Mouse (Mus musculus): Measurements from ENCODE around the gene Suz12.
"Not testable (repeated sequence)": the region's sequence is repeated elsewhere in the genome, so short reads cannot be mapped to it uniquely, and the experiment has no call there.

Gene Suz12

DNA sequence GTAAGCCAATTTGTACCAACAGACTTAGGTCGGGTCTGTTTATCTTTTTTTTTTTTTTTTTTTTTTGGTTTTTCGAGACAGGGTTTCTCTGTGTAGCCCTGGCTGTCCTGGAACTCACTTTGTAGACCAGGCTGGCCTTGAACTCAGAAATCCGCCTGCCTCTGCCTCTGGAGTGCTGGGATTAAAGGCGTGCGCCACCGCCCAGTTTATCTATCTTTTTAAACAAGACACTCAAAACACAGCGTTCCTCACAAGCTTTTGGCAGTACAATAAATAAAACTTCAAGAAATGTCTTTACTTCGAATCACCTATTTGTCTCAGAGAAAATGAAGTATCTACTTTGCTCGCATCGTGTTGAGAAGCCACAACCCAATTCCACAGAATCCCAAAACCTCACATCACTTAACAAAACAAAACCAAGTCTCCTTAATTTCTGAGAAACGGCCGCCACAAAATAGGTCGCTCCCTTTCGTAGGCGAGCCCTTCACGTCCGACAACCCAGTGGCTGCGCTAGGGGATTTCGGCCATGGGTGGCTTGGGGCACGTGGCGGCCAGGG lies 793 bp upstream of the Suz12 start:
- no peak for DNase-seq (ENCODE audit: low read depth)

- DNase-seq (ENCODE audit: low read depth), result peak; percentile 48
These were observed 707 bp downstream of the Suz12 start for GRCm38 (mm10) chr11:79993356-79994270.

- DNase-seq (ENCODE audit: low read depth), result no peak
These were observed 1.5 kb downstream of the Suz12 start for GRCm38 (mm10) chr11:79994271-79994988.

DNA sequence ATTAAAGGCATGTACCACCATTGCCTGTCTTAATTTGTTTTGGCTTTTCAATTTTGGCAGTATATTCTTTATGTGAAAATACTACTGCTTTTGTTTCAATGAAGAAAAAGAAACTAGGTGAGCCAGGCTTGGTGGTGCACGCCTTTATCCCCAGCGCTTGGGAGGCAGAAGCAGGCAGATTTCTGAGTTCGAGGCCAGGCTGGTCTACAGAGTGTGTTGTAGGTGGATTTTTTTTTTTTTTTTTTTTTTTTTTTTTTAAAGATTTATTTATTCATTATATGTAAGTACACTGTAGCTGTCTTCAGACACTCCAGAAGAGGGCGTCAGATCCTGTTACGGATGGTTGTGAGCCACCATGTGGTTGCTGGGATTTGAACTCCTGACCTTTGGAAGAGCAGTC lies 23.6 kb downstream of the Suz12 start:
- DNase-seq (ENCODE audit: low read depth), result not testable (repeated sequence)

DNA sequence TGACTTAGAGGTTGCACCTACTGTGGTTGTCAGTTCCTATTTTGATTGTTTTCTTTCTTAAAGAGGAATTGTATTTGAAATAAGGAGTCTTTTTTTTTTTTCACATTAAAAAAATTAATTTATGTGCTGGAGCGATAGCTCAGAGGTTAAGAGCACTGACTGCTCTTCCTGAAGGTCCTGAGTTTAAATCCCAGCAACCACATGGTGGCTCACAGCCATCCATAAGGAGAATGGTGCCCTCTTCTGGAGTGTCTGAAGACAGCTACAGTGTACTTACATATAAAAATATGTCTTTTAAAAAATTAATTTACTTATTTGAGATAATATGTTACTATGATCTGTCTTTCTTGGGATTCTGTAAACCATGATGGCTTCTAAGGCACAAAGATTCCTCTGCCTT lies 26.9 kb downstream of the Suz12 start:
- peak; percentile 33 for DNase-seq (ENCODE audit: low read depth)

- DNase-seq (ENCODE audit: low read depth), result no peak
These were observed 28.4 kb downstream of the Suz12 start for GRCm38 (mm10) chr11:80021306-80021705.

- DNase-seq (ENCODE audit: low read depth), result no peak
These were observed 44.6 kb downstream of the Suz12 start for GRCm38 (mm10) chr11:80037495-80037894.

DNA sequence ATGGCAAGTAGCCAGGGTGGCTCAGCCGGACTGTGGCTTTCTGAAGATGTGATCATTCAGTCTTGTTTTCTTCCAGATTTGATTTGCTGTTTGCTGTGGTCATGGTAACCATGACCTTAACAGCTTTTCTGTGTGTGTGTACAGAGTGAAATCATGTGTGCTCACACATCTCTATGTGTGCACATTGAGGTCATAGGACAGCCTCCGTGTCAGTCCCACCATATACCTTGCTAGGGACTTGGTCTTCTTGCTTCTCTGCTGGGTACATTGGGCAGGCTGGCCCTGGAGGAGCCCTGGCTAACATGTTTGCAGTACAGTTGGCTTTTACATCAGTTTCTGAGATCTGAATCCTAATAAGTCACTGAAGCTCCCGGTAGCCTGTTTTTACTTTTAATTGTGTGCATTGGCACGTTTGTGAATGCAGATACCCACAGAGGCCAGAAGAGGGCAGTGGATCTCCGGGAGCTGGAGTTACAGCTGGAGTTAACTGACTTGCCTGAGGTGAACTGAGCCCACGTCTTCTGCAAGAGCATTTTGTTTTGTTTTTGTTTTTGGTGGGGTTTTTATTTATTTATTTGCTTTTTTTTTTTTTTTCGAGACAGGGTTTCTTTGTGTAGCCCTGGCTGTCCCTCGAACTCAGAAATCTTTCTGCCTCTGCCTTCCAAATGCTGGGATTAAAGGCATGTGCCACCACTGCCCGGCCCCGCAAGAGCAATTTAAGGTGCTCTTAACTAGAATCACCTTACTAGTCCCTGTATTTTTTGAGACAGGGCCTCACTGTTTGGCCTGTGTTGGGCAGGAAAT lies 49.9 kb downstream of the Suz12 start:
- peak; percentile 75 for DNase-seq (ENCODE audit: low read depth)

DNA sequence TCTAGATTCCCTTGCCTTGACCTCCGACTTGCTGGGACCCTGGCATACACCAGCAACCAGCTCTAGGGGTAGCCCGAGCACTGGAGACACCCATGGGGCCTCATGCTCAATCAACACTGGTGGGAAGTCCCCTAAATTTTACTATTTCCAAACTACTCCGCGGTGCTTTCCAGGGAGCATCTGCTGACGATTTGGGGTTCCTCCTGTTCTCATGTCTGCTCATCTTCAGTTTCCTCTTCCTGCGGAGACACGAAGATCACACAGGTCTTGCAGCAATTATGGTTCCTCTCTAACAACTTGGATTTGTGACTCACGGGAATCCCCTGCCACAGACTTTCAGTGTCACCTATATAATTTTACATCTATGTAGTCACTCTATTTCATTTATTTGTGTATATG lies 50.5 kb downstream of the Suz12 start:
- DNase-seq (ENCODE audit: low read depth), result no peak

GRCm38 (mm10) chr11:80046856-80047255 lies 54.0 kb downstream of the Suz12 start:
- no peak for DNase-seq (ENCODE audit: low read depth)

DNA sequence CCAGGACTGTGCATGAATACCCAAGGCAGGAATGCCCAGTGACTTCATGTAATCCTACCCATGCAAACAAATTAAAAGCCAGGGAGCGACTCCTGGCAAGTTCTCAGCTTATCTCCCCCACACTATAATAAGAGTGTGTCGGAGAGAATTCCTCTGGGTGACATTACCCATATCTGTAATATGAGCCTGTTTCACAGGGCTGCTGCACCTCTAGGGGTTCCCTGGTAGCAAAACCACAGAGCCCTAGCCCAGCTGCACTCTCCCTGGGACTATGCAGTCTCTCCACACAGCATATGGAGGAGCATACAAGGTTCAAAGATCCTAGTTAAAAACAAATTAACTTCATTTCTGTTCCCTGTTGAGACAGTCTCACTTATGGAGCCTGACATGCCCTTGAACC lies 57.2 kb downstream of the Suz12 start:
- DNase-seq (ENCODE audit: low read depth), result peak; percentile 81

GRCm38 (mm10) chr11:80052456-80052855 lies 59.5 kb downstream of the Suz12 start:
- no peak for DNase-seq (ENCODE audit: low read depth)

DNA sequence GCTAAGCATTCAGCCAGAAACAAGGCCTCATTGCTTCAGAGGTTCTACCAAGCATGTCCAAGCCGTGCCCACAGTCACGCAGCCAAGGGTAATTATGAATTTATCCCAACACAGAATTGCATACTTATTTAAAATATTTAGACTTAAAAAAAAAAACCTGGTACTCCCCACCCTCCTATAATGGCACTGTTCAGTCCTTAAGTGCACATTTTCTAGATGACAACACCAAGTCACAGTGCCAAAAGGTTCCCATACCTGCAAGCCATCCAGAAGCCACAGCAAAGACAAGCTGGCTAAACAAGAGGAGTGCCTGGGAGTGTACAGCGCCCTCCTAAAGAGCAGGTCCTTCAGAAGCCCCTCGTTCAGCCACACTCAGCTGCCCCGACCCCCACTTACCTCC lies 60.3 kb downstream of the Suz12 start:
- DNase-seq (ENCODE audit: low read depth), result no peak

DNA sequence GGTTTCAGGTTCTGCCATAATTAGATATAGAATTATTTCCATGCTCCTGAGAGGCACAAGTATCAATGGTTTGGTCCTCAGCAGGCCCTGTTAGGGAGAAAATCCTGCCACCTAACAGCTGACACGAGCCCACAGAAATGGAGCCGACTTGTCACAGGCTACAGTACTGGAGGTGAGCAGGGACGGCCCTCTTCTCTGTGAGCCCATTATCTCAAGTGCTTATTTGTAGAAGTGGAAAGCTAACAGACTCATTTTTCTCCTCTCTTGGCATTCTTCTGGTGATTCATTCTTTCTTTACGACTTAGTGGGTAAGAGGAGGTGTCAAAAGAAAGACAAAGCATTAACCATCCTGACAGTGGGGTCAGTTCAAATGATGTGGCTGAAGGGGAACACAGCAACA lies 61.8 kb downstream of the Suz12 start:
- no peak for DNase-seq (ENCODE audit: low read depth)

GRCm38 (mm10) chr11:80056141-80056540 lies 63.2 kb downstream of the Suz12 start:
- no peak for DNase-seq (ENCODE audit: low read depth)

- DNase-seq (ENCODE audit: low read depth), result peak; percentile 44
These were observed 69.3 kb downstream of the Suz12 start for GRCm38 (mm10) chr11:80062159-80062558.

GRCm38 (mm10) chr11:80066373-80066772 lies 73.5 kb downstream of the Suz12 start:
- DNase-seq (ENCODE audit: low read depth), result not testable (repeated sequence)

GRCm38 (mm10) chr11:80067558-80067957 lies 74.7 kb downstream of the Suz12 start:
- no peak for DNase-seq (ENCODE audit: low read depth)

GRCm38 (mm10) chr11:80069815-80070214 lies 76.9 kb downstream of the Suz12 start:
- no peak for DNase-seq (ENCODE audit: low read depth)

DNA sequence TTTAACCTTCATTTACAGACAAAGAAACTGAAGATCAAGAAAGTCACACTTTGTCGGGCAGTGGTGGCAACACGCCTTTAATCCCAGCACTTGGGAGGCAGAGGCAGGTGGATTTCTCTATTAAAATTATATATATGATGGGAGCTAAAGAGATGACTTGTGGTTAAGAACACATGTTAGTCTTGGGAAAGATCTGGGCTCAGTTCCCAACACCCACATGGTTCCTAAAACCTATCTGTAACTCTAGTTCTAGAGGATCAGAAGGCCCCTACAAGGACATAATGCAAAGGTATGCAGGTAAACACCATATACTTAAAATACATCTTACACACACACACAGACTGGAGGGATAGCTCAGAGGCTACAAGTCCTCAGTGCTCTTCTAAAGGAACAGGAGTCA lies 78.1 kb downstream of the Suz12 start:
- peak; percentile 71 for DNase-seq (ENCODE audit: low read depth)

DNA sequence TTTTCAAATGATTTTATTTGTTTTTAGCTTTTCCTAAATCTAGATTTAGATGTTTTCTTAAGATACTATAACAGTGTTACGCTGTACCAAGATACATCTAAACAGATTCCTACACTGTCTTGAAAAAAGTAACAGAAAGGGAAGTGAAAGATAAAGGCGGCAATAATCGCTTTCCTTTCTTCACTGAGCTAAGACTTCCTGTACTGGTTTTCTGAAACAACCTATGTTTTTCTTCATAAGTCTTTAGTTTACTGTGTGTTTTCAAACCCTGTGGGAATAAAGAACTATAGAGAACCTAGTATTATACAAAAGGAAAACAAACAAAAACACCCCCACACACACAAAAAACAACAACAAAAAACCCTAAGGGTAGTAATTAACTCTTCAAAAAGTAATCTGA lies 79.5 kb downstream of the Suz12 start:
- DNase-seq (ENCODE audit: low read depth), result no peak
